Mouse (Mus musculus) erythroblast, embryonic 14.5 days (primary cell): ENCODE results near the gene Aldh1a2. TPM values are rescaled to one million over a fixed set of nuclear protein-coding genes. Genes with fewer than 3 reads are reported as not detected.

Source experiments
- H3K27me3 ChIP-seq: 2 replicates; pipeline ENCODE4 v1.6.1; 2012; ENCODE audit warnings: inconsistent platforms; ENCODE audit not compliant: control insufficient read depth
- H3K36me3 ChIP-seq: 2 replicates; pipeline ENCODE4 v1.6.1; 2012; ENCODE audit warnings: mild to moderate bottlenecking, inconsistent platforms; ENCODE audit not compliant: control insufficient read depth
- H3K4me1 ChIP-seq: 2 replicates; pipeline ENCODE4 v1.6.1; 2012; ENCODE audit warnings: inconsistent platforms; ENCODE audit not compliant: control insufficient read depth
- H3K4me3 ChIP-seq: replicated peaks from 2 replicates; pipeline ENCODE3; 2012; ENCODE audit warnings: moderate library complexity, mild to moderate bottlenecking, inconsistent platforms
- H3K9me3 ChIP-seq: 2 replicates; pipeline ENCODE4 v1.6.1; 2012; ENCODE audit warnings: low read length, inconsistent platforms, mixed read lengths; ENCODE audit not compliant: control insufficient read depth
- GATA1 ChIP-seq: IDR thresholded peaks from 2 replicates; pipeline ENCODE4 v1.6.1; 2012; ENCODE audit warnings: low read length, inconsistent platforms, mixed read lengths
- TAL1 ChIP-seq: IDR thresholded peaks from 3 replicates; pipeline ENCODE4 v1.6.1; 2012; ENCODE audit warnings: low read length, inconsistent platforms, mixed read lengths
- polyA plus RNA-seq: library from polyadenylated mRNA; stranded (reverse); fragments of >175 nt; gene quantifications from 2 replicates; pipeline ENCODE4 v1.2.3, GENCODE M21; 2012

Aldh1a2 gene
- polyA plus RNA-seq, 1 experiment, result not detected

GRCm38 (mm10) chr9:71210870-71211269 is 4.7 kb upstream of the Aldh1a2 start:
- TF ChIP-seq TAL1, result no peak
- H3K4me3 ChIP-seq, result no peak overlapping the region
- H3K4me1 ChIP-seq, result peaks cover 5% of the 10 kb centered on the region
- H3K36me3 ChIP-seq, result no peaks in the 10 kb centered on the region
- H3K27me3 ChIP-seq, result peaks cover 40% of the 10 kb centered on the region
- H3K9me3 ChIP-seq, result peaks cover 6% of the 10 kb centered on the region; the same call in 1 of the 2 replicates

DNA sequence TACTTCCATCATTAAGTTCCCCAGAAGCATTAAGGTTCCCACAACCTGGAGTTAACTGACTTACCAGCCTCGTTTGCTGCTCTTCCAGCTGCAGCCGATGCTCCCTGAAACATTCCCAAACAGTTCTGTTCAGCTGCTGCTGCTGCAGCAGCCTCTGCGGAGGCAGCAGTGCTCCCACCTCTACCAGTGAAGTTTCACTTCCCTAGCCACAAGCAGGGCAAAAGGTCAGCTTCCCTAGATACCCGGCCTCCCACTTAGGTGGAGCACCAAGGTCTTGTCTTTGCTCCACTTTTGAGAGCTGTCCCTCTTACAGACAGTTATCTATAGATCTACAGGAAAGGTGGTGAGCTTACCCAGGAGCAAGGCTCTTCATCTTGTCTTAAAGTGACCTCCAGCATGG is 2.0 kb upstream of the Aldh1a2 start:
- Histone ChIP-seq H3K4me3 (no peak overlapping the region), H3K4me1 (peaks cover 5% of the 10 kb centered on the region), H3K9me3 (peaks cover 9% of the 10 kb centered on the region; the same call in 1 of the 2 replicates), H3K36me3 (no peaks in the 10 kb centered on the region), H3K27me3 (peaks cover 67% of the 10 kb centered on the region)
- no peak for TF ChIP-seq GATA1

DNA sequence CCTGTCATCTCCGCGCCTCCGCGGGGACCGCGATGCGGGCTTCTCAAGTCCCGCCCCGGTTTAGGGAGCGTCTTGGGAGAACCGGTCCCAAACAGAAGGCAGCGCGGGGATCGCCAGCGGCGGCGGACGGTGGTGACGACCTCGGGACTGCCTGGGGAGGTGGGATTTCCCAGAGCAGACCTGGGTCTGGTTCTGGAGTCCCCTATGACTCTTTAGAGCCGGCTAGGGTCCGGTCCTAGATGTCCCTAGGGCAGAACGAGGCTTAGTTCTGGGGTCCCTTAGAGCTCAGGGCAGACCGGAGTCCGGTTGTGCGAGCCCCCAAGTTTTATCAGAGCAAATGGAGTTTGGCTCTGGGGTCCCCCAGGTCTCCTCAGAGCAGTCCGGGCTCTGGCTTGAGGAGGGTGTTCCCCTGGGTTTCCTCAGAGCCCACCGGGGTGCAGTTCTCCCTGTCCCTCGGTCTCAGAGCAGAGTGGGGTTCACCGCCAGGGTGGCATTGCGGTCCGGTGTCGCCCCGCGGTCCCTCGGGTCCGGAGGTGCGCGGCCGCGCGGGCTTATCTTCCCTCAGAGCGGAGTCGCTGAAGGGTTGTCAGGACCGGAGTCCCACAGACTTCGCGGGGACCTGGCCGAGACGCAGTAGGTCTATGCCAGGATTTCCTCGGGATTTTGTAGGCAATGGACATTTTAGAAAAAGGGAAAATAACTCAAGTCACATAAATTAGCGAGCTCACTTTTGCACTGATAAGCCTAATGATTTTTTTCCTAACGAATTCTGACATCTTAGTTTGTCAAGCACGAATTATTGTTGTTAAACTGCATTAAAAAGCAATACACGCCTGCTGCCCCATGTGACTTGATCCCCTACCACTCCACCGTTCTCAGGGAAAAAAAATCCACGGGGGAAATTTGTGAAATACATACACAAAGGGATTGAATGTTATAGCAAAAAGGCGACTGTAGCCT is 727 bp downstream of the Aldh1a2 start:
- H3K4me1 ChIP-seq, result peaks cover 5% of the 10 kb centered on the region
- peaks cover 92% of the 10 kb centered on the region for H3K27me3 ChIP-seq
- peaks cover 9% of the 10 kb centered on the region; the same call in 1 of the 2 replicates for H3K9me3 ChIP-seq
- TF ChIP-seq GATA1, result no peak
- no peak for TF ChIP-seq TAL1
- no peak overlapping the region for H3K4me3 ChIP-seq
- H3K36me3 ChIP-seq, result no peaks in the 10 kb centered on the region

DNA sequence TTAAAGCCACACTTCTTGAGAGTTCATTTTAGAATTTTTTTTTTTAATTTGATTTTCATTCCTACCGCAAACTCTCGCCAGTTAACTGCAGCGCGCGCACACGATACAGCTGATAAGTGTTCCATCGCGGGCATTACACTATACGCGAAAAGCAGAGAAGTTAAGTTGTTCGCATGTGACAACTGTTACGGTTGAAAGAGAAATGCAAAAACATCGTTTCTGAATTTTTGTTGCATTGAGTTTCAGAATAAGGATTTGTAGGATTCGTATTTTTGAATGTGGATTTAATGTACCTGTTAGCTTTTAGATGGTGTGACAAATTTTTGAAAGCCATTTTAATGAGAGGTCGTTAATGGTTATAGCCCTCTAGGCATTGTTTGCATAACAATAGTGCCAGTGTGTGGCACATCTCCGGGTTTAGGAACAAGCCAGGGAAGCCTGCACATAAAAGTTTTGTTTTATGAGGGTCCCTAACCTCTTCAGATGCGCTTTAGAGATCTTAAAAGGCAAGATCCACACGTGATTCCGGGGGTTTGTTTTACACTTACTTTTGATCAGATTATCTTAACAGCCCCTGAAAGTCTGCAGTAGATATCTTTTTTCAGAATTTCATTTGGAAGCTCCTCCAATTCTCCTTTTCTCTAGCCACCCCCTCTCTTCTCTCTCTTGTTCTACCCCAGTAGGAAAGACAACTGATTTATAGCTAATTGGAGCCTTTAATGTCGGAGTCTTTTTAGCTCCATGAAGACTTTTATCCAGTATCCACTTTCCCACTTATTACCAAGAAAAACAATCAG is 1.6 kb downstream of the Aldh1a2 start:
- H3K27me3 ChIP-seq, result peaks cover 88% of the 10 kb centered on the region
- H3K4me1 ChIP-seq, result peaks cover 5% of the 10 kb centered on the region
- TF ChIP-seq GATA1, result no peak
- no peak for TF ChIP-seq TAL1
- peaks cover 9% of the 10 kb centered on the region; the same call in 1 of the 2 replicates for H3K9me3 ChIP-seq
- H3K4me3 ChIP-seq, result no peak overlapping the region
- H3K36me3 ChIP-seq, result no peaks in the 10 kb centered on the region

DNA sequence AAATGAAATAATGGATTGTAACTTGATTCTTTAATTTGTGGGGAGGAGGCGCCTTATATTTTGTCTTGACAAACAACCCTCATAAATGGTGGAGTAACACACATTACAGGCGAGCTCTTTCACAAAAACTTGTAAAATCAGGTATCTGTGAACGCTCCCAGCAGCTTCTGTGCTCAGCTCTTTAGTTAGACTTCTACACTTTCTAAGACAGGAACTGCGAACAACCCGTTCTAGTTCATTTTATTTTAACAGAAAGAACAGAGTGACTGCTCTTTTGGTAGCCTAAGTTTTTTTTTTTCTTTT is 2.2 kb downstream of the Aldh1a2 start:
- H3K36me3 ChIP-seq, result no peaks in the 10 kb centered on the region
- H3K4me3 ChIP-seq, result no peak overlapping the region
- no peak for TF ChIP-seq GATA1
- TF ChIP-seq TAL1, result no peak
- peaks cover 86% of the 10 kb centered on the region for H3K27me3 ChIP-seq
- H3K4me1 ChIP-seq, result peaks cover 5% of the 10 kb centered on the region
- H3K9me3 ChIP-seq, result peaks cover 9% of the 10 kb centered on the region; the same call in 1 of the 2 replicates

DNA sequence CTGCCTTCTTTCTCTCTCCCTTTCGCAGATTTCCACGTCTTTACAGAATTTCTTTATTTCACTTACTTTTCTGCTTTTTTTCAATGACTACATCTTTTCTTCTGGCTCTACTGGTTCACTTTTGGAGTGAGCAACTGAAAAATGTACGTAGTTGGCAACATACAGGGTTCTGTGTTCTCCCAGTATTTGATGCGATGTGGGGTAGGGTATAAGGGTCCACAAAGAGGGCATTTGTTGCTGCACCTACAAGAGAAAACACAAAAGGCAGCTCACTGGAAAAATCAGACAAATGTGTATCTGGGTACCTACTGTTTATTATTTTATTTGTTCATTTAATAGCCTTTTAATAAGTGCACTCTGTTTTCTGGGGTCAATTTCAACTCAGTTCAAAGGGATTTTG is 3.6 kb downstream of the Aldh1a2 start:
- Histone ChIP-seq H3K36me3 (no peaks in the 10 kb centered on the region), H3K9me3 (peaks cover 9% of the 10 kb centered on the region; the same call in 1 of the 2 replicates), H3K4me3 (no peak overlapping the region), H3K27me3 (peaks cover 73% of the 10 kb centered on the region), H3K4me1 (peaks cover 5% of the 10 kb centered on the region)
- TF ChIP-seq TAL1 (no peak), GATA1 (no peak)

DNA sequence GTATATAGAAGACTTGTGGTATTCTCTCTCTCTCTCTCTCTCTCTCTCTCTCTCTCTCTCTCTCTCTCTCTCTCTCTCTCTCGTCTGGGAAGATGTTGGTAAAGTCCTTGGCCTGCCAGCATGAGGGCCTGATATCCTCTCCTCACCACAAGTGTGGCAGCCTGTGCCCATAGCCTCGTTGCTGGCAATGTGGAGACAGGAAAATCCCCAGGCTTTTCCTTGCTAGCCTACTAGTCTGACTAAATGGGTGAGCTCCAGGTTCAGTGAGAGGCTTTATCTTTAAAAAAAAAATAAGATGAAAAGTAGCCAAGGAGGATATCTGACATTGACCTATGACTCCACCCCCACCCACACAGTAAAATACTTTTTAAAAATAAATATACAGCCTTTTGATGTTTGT is 4.8 kb downstream of the Aldh1a2 start:
- peaks cover 6% of the 10 kb centered on the region; the same call in 1 of the 2 replicates for H3K9me3 ChIP-seq
- H3K36me3 ChIP-seq, result no peaks in the 10 kb centered on the region
- peaks cover 1% of the 10 kb centered on the region for H3K4me1 ChIP-seq
- TF ChIP-seq GATA1, result no peak
- no peak for TF ChIP-seq TAL1
- H3K4me3 ChIP-seq, result no peak overlapping the region
- peaks cover 63% of the 10 kb centered on the region for H3K27me3 ChIP-seq

- no peaks in the 10 kb centered on the region for H3K4me1 ChIP-seq
- H3K4me3 ChIP-seq, result no peak overlapping the region
- TF ChIP-seq GATA1 (no peak), TAL1 (no peak)
- H3K9me3 ChIP-seq, result no peaks in the 10 kb centered on the region
- H3K36me3 ChIP-seq, result no peaks in the 10 kb centered on the region
- H3K27me3 ChIP-seq, result peaks cover 29% of the 10 kb centered on the region
Observed at GRCm38 (mm10) chr9:71227226-71227970, 11.8 kb downstream of the Aldh1a2 start.
